Mouse (Mus musculus): ENCODE data around the gene Bcl2. TPM values are rescaled to one million over a fixed set of nuclear protein-coding genes. Genes with fewer than 3 reads are reported as not detected.

Bcl2 gene
- total and polyA plus RNA-seq, 3 experiments, result 30.9 to 87.0 (median 38.8) TPM

DNA sequence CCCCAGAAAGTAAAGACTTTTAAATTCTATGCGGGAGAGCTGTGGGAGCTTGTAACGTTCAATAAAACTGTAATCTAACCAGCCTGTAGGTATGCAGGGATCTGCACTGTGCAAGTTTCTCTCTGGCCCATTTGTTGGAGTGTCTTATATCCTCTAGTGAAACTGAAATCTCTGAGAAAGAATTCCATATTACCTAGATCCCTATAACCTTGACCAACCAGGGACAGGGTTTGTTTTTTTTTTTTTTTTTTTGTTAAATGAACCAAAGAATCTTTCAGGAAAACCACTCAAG, 115.8 kb downstream of the Bcl2 start:
- Histone ChIP-seq H3K79me2 (ENCODE audit: control insufficient read depth, insufficient read depth, low read length, poor library complexity) (no peaks in the 10 kb centered on the region; the same call in 1 of the 2 replicates), H3K27ac (ENCODE audit: control insufficient read depth, low read depth, low read length) (no peak overlapping the region), H3K9me3 (replicated peaks; ENCODE audit: insufficient read depth, low read length) (no peaks in the 10 kb centered on the region), H3K4me3 (ENCODE audit: control insufficient read depth in 1 of 2, insufficient read depth in 1 of 2, low read depth in 2 of 2, low read length in 2 of 2) (no peak overlapping the region), H3K27me3 (ENCODE audit: control insufficient read depth in 1 of 2, insufficient read depth in 2 of 2, low read length in 2 of 2) (peaks cover 2 to 3% of the 10 kb centered on the region in 2 experiments; a peak in 2 of 4 replicates), H3K4me1 (ENCODE audit: control insufficient read depth in 1 of 2, insufficient read depth in 2 of 2, low read length in 2 of 2) (no peaks in the 10 kb centered on the region), H3K36me3 (ENCODE audit: control insufficient read depth in 1 of 2, insufficient read depth in 2 of 2, low read length in 2 of 2) (no peaks in the 10 kb centered on the region), H3K9ac (ENCODE audit: control insufficient read depth, low read depth, low read length, poor library complexity, severe bottlenecking) (no peak overlapping the region)
- no peak for DNase-seq (ENCODE audit: low read depth, low spot score)
- no peak for TF ChIP-seq RAD21 (IDR thresholded peaks at IDR 0.05; ENCODE audit: low read depth, low read length)
- no peak for TF ChIP-seq POLR2A (IDR thresholded peaks at IDR 0.05; ENCODE audit: control insufficient read depth in 1 of 2, insufficient read depth in 1 of 2, low read depth in 1 of 2, low read length in 2 of 2, poor library complexity in 1 of 2)
- TF ChIP-seq MAX (IDR thresholded peaks at IDR 0.05; ENCODE audit: low read length), result no peak
- peak; percentile 79 for TF ChIP-seq ZNF384 (IDR thresholded peaks at IDR 0.05; ENCODE audit: low read depth, low read length)
- no peak for TF ChIP-seq UBTF (IDR thresholded peaks at IDR 0.05; ENCODE audit: borderline replicate concordance, insufficient read depth, low read depth, low read length)

DNA sequence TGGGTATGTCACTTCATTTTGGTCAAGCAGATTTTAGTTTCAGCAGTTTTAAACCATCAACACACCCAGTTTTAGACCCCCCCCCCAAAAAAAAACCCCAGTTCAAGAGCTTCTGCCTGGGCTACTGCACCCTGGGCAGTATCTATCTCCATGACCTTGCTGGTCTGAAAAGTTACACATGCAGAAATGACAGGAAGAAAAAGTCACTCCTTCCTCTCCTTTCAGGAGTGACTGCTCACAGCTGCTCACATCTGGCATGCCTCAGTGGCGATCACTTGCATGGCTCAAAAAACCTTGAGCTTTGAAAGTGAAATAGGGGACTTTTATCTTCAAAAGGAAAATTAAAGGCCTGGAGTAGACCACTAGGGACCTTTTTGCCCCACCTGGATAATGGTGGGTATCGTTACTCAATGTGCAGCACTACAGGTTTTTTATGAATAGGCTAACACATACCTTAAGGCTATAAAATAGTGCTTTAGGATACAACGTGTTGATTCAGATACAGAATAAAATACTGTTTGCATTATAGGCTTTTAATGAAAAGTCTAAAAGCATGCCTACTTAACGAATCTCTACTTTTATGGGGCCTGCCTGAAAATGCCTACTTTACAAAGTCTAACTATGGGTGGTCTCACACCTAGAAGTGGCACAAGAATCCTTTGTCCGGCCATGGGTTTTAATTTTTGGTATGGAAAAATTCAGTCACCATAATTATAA, 116.3 kb downstream of the Bcl2 start:
- no peak overlapping the region for H3K27ac ChIP-seq (ENCODE audit: control insufficient read depth, low read depth, low read length)
- no peaks in the 10 kb centered on the region for H3K9me3 ChIP-seq (replicated peaks; ENCODE audit: insufficient read depth, low read length)
- no peak overlapping the region for H3K9ac ChIP-seq (ENCODE audit: control insufficient read depth, low read depth, low read length, poor library complexity, severe bottlenecking)
- peaks cover under 1% of the 10 kb centered on the region; the same call in 1 of the 2 replicates for H3K79me2 ChIP-seq (ENCODE audit: control insufficient read depth, insufficient read depth, low read length, poor library complexity)
- H3K36me3 ChIP-seq (ENCODE audit: control insufficient read depth in 1 of 2, insufficient read depth in 2 of 2, low read length in 2 of 2), result no peaks in the 10 kb centered on the region
- H3K27me3 ChIP-seq (ENCODE audit: control insufficient read depth in 1 of 2, insufficient read depth in 2 of 2, low read length in 2 of 2), result peaks cover 0 to 2% of the 10 kb centered on the region in 2 experiments; a peak in 2 of 4 replicates
- DNase-seq (ENCODE audit: low read depth, low spot score), result no peak
- TF ChIP-seq MAX (IDR thresholded peaks at IDR 0.05; ENCODE audit: low read length) (no peak), MXI1 (IDR thresholded peaks at IDR 0.05; ENCODE audit: low read depth, low read length) (no peak), MYB (IDR thresholded peaks at IDR 0.05; ENCODE audit: low read depth, low read length) (no peak), GABPA (IDR thresholded peaks at IDR 0.05; ENCODE audit: low read depth, low read length) (no peak)
- H3K4me1 ChIP-seq (ENCODE audit: control insufficient read depth in 1 of 2, insufficient read depth in 2 of 2, low read length in 2 of 2), result no peaks in the 10 kb centered on the region
- no peak overlapping the region for H3K4me3 ChIP-seq (ENCODE audit: control insufficient read depth in 1 of 2, insufficient read depth in 1 of 2, low read depth in 2 of 2, low read length in 2 of 2)

DNA sequence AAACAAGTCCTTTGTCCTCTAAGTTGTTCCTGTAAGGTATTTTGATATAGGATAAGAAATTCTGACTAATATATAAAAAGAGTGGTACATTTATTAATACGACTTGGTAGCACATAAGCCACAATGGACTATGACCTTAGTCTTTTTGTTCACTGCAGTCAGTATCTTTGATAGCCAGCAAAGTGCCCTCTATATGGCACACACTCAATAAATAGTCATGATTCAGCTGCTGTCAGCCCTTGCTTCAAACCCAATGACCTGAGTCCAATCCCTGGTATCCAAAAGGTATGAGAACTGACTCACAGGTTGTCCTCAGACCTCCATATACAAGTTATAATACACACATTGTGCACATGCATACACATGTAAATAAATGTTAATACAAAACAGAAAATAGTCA, 117.7 kb downstream of the Bcl2 start:
- Histone ChIP-seq H3K4me3 (ENCODE audit: control insufficient read depth in 1 of 2, insufficient read depth in 1 of 2, low read depth in 2 of 2, low read length in 2 of 2) (no peak overlapping the region), H3K9me3 (replicated peaks; ENCODE audit: insufficient read depth, low read length) (no peaks in the 10 kb centered on the region), H3K27ac (ENCODE audit: control insufficient read depth, low read depth, low read length) (no peak overlapping the region), H3K4me1 (ENCODE audit: control insufficient read depth in 1 of 2, insufficient read depth in 2 of 2, low read length in 2 of 2) (no peaks in the 10 kb centered on the region), H3K27me3 (ENCODE audit: control insufficient read depth in 1 of 2, insufficient read depth in 2 of 2, low read length in 2 of 2) (no peaks in the 10 kb centered on the region), H3K9ac (ENCODE audit: control insufficient read depth, low read depth, low read length, poor library complexity, severe bottlenecking) (no peak overlapping the region), H3K79me2 (ENCODE audit: control insufficient read depth, insufficient read depth, low read length, poor library complexity) (peaks cover 2% of the 10 kb centered on the region; the same call in 1 of the 2 replicates), H3K36me3 (ENCODE audit: control insufficient read depth in 1 of 2, insufficient read depth in 2 of 2, low read length in 2 of 2) (no peaks in the 10 kb centered on the region)
- TF ChIP-seq SMC3 (IDR thresholded peaks at IDR 0.05; ENCODE audit: low read depth, low read length), result no peak
- no peak for TF ChIP-seq CHD2 (IDR thresholded peaks at IDR 0.05; ENCODE audit: low read length)
- TF ChIP-seq MAFK (IDR thresholded peaks at IDR 0.05; ENCODE audit: borderline replicate concordance, low read depth, low read length), result no peak
- no peak for TF ChIP-seq MEF2A (IDR thresholded peaks at IDR 0.05; ENCODE audit: extremely low read depth, insufficient replicate concordance, low read depth, low read length, poor library complexity, severe bottlenecking)
- no peak for TF ChIP-seq ZNF384 (IDR thresholded peaks at IDR 0.05; ENCODE audit: low read depth, low read length)
- no peak for TF ChIP-seq BHLHE40 (IDR thresholded peaks at IDR 0.05; ENCODE audit: borderline replicate concordance, low read depth, low read length)
- no peak for TF ChIP-seq UBTF (IDR thresholded peaks at IDR 0.05; ENCODE audit: borderline replicate concordance, insufficient read depth, low read depth, low read length)
- TF ChIP-seq MAX (IDR thresholded peaks at IDR 0.05; ENCODE audit: low read length), result no peak
- TF ChIP-seq TCF12 (IDR thresholded peaks at IDR 0.05; ENCODE audit: low read depth, low read length), result no peak
- no peak for TF ChIP-seq CTCF (IDR thresholded peaks at IDR 0.05 in 2 of 3, conservative IDR thresholded peaks at IDR 0.05 in 1 of 3; ENCODE audit: control insufficient read depth in 1 of 3, insufficient read depth in 1 of 3, low read depth in 2 of 3, low read length in 3 of 3, poor library complexity in 1 of 3, severe bottlenecking in 1 of 3)
- no peak for TF ChIP-seq GABPA (IDR thresholded peaks at IDR 0.05; ENCODE audit: low read depth, low read length)
- TF ChIP-seq ZMIZ1 (IDR thresholded peaks at IDR 0.05; ENCODE audit: low read depth, low read length), result no peak
- no peak for TF ChIP-seq ZC3H11A (IDR thresholded peaks at IDR 0.05; ENCODE audit: low read depth, low read length)
- TF ChIP-seq MYC (IDR thresholded peaks at IDR 0.05; ENCODE audit: low read depth, low read length), result no peak
- TF ChIP-seq GATA1 (IDR thresholded peaks at IDR 0.05; ENCODE audit: low read depth, low read length), result no peak
- no peak for TF ChIP-seq SIN3A (IDR thresholded peaks at IDR 0.05; ENCODE audit: low read length)
- TF ChIP-seq E2F4 (IDR thresholded peaks at IDR 0.05; ENCODE audit: borderline replicate concordance, low read depth, low read length), result no peak
- no peak for TF ChIP-seq TAL1 (IDR thresholded peaks at IDR 0.05; ENCODE audit: low read length)
- TF ChIP-seq KAT2A (conservative IDR thresholded peaks at IDR 0.05; ENCODE audit: low read depth, low read length), result no peak
- no peak for DNase-seq (ENCODE audit: low read depth, low spot score)
